In the genomic region with DNA sequence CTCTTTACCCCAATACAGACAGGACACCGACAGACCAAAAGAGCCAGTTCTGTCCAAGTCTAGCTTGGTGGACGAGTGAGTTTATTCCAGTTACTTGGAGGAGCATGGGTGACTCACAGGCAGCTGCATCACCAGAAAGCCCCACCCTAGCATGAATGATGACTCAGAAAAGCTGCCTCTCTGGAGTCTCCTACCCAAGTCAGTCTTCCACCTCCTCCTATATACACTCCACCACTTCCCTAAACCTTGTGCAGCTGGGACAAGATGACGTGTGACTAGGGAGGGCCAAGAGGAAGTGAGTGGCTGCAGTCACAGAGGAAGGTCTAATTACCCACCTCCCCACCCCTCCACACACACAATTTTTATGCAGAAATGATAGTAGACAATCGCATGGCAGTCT, we compare ENCODE assay signal across 9 mouse cellular contexts. TPM values are rescaled to one million over a fixed set of nuclear protein-coding genes. Genes with fewer than 3 reads are reported as not detected.
DNase-seq lines count a peak whose midpoint lies in the region; TF ChIP-seq lines count a peak whose summit lies in the region.
"Had no signal": no experiment of that assay in that cellular context is flagged by ENCODE, and none has a peak within 500 bp of the region (broad histone marks: within the 10 kb centered on the region; RNA-seq: fewer than 3 reads in every experiment).

No protein-coding gene starts in this region.

- no peak for TF ChIP-seq CTCF in CH12.LX (conservative IDR thresholded peaks at IDR 0.05 in 1 of 2, IDR thresholded peaks at IDR 0.05 in 1 of 2; ENCODE audit: low read depth in 2 of 2, low read length in 2 of 2)

- no peaks in the 10 kb centered on the region for H3K9me3 ChIP-seq in CH12.LX (replicated peaks; ENCODE audit: low read length)
- H3K9me3 ChIP-seq: neural tube, embryonic 15.5 days had no signal

- no peaks in the 10 kb centered on the region for H3K27me3 ChIP-seq in CH12.LX (replicated peaks)
- H3K27me3 ChIP-seq: neural tube, embryonic 15.5 days had no signal

- no peak overlapping the region; the same call in 1 of the 2 replicates for H3K4me2 ChIP-seq in CH12.LX (ENCODE audit: insufficient read depth, low read depth, poor library complexity, severe bottlenecking)
- H3K4me2 ChIP-seq: neural tube, embryonic 15.5 days had no signal

- no peak overlapping the region for H3K27ac ChIP-seq in CH12.LX (ENCODE audit: insufficient read depth, low read depth)
- peak overlapping the region; percentile 41 for H3K27ac ChIP-seq in macrophage
- H3K27ac ChIP-seq: neural tube, embryonic 15.5 days had no signal

- no peak for TF ChIP-seq RAD21 in CH12.LX (IDR thresholded peaks at IDR 0.05; ENCODE audit: low read depth, low read length)

- no peak overlapping the region for H3K9ac ChIP-seq in CH12.LX (ENCODE audit: insufficient read depth, low read depth)
- H3K9ac ChIP-seq: neural tube, embryonic 15.5 days had no signal

- in situ Hi-C loops in CH12.LX (cut with MboI; ENCODE audit: low pct_ligation_motif_present, low pct_unique_long_range_greater_than_20kb, low sequenced_read_pairs): no loop called here

- DNase-seq in layer of hippocampus, adult 9-11 months: peak; percentile 19
- DNase-seq in layer of hippocampus, postnatal 36 days: no peak
- DNase-seq in CH12.LX (ENCODE audit: extremely low read depth): peak; percentile 67
- DNase-seq in adrenal gland, postnatal 10 days: peak; percentile 16
- DNase-seq in embryo, embryonic 9.5 days (ENCODE audit: extremely low spot score): no peak
- DNase-seq in kidney, postnatal 36 days: no peak
- no peak for DNase-seq in embryo, embryonic 11 days

- no peak for TF ChIP-seq EP300 in CH12.LX (IDR thresholded peaks at IDR 0.05; ENCODE audit: low read length)

- H3K36me3 ChIP-seq in CH12.LX (replicated peaks in 1 of 2; ENCODE audit: control insufficient read depth in 1 of 2, insufficient read depth in 1 of 2, low read length in 1 of 2) (no peaks in the 10 kb centered on the region), macrophage (ENCODE audit: inconsistent target) (no peaks in the 10 kb centered on the region)
- H3K36me3 ChIP-seq: neural tube, embryonic 15.5 days had no signal

- peaks cover 5 to 11% of the 10 kb centered on the region in 2 experiments; a peak in 3 of 4 replicates for H3K4me1 ChIP-seq in CH12.LX (ENCODE audit: control insufficient read depth in 1 of 2, insufficient read depth in 2 of 2)
- H3K4me1 ChIP-seq: neural tube, embryonic 15.5 days had no signal

- H3K4me3 ChIP-seq in CH12.LX (replicated peaks in 1 of 3; ENCODE audit: low read depth in 2 of 3, low read length in 2 of 3, poor library complexity in 1 of 3) (no peak overlapping the region), macrophage (ENCODE audit: inconsistent target) (no peak overlapping the region)
- H3K4me3 ChIP-seq: neural tube, embryonic 15.5 days had no signal

- dilution Hi-C loops in CH12.LX (cut with MboI; ENCODE audit: extremely low pct_ligation_motif_present, extremely low pct_unique_long_range_greater_than_20kb, low sequenced_read_pairs): no loop called here

- 33% methylated on average over 4 of the region's 4 CpGs for WGBS in macrophage (ENCODE audit: missing documents)

- H3K79me2 ChIP-seq in CH12.LX (replicated peaks; ENCODE audit: control insufficient read depth, extremely low read depth, insufficient read depth, poor library complexity, severe bottlenecking) (no peaks in the 10 kb centered on the region), macrophage (ENCODE audit: inconsistent target) (no peaks in the 10 kb centered on the region)

- TF ChIP-seq POLR2A in CH12.LX (IDR thresholded peaks at IDR 0.05; ENCODE audit: low read depth, low read length): no peak

TF ChIP-seq in CH12.LX, 34 proteins besides CTCF, POLR2A, EP300 and RAD21:
- TF ChIP-seq ZNF384 (IDR thresholded peaks at IDR 0.05; ENCODE audit: low read depth, low read length): no peak
- TF ChIP-seq ETS1 (conservative IDR thresholded peaks at IDR 0.05; ENCODE audit: low read depth, low read length): peak; percentile 37; the same call in 1 of the 2 replicates

RNA-seq across cellular contexts. Expression of gene Apln, which starts 58.1 kb away (rescaled TPM):
- 10 to 100 TPM; 14.0 to 18.7 TPM for total RNA-seq in layer of hippocampus, postnatal 36 days (2021)
- 0.08 TPM in 2 replicates for total RNA-seq in CH12.LX (2012; rRNA removed)
- 0.14 and 0.15 TPM in 2 replicates for total RNA-seq in CH12.LX (2014; rRNA removed)
- 0.10 TPM in 1 of 2 replicates, not detected in the other for polyA plus RNA-seq in CH12.LX (2012; ENCODE audit: insufficient read length, low read depth)
- total RNA-seq in adrenal gland, postnatal 10 days (2021): 10 to 100 TPM; 10.1 to 17.0 TPM
- 1 to 10 TPM in 1 of 26 experiments, under 1 TPM in 18, not detected in 7; 0.22 to 1.2 (median 0.37) TPM for total RNA-seq in macrophage (2018; cell fraction: chromatin; rRNA removed)
- under 1 TPM; 0.19 to 0.81 (median 0.47) TPM for total RNA-seq in macrophage (2018; cell fraction: cytosol; rRNA removed)
- total RNA-seq in macrophage (2018; cell fraction: nucleus; rRNA removed): 1 to 10 TPM in 1 of 26 experiments, under 1 TPM in 20, not detected in 5; 0.12 to 1.3 (median 0.44) TPM
- 0.51 to 0.64 TPM (median 0.57 TPM) in 3 replicates for polyA plus RNA-seq in macrophage (2018)

Comparison
In these comparisons a context has a peak if more than half of its experiments do, and no peak if none do; other contexts are left out.
1. DNase-seq: peak in layer of hippocampus, adult 9-11 months (single experiment), CH12.LX (single experiment) and adrenal gland, postnatal 10 days (single experiment); none in layer of hippocampus, postnatal 36 days (0 of 2), embryo, embryonic 9.5 days (single experiment), kidney, postnatal 36 days (0 of 2) and embryo, embryonic 11 days (single experiment).
2. RNA of gene Apln, which starts 58.1 kb away (total RNA-seq): 14.0 to 18.7 TPM in layer of hippocampus, postnatal 36 days and 10.1 to 17.0 TPM in adrenal gland, postnatal 10 days; 0.08 to 0.15 TPM in CH12.LX; every median in the first group is over 4 times any median in the second.